Mouse (Mus musculus): ENCODE results near the gene Glt28d2. TPM values are rescaled to one million over a fixed set of nuclear protein-coding genes. Genes with fewer than 3 reads are reported as not detected.

Gene Glt28d2
- polyA plus RNA-seq, 1 experiment from 2014 or later: 1.5 TPM

- WGBS: 95% methylated on average over 1 of the region's 1 CpGs
- no peaks in the 10 kb centered on the region for H3K9me3 ChIP-seq
- no peak overlapping the region for H3K27ac ChIP-seq
Measured at GRCm38 (mm10) chr3:85850079-85850478, 37.2 kb downstream of the Glt28d2 start.

GRCm38 (mm10) chr3:85846316-85846715, 41.0 kb downstream of the Glt28d2 start:
- Histone ChIP-seq H3K4me1 (replicated peaks) (peaks cover 17% of the 10 kb centered on the region), H3K9me3 (no peaks in the 10 kb centered on the region), H3K4me2 (no peak overlapping the region), H3K36me3 (no peaks in the 10 kb centered on the region), H3K4me3 (replicated peaks) (no peak overlapping the region), H3K27ac (no peak overlapping the region), H3K27me3 (no peaks in the 10 kb centered on the region), H3K9ac (replicated peaks) (no peak overlapping the region)
- WGBS: 65% methylated on average over 1 of the region's 1 CpGs
- no peak for ATAC-seq (ENCODE audit: insufficient number of reproducible peaks, insufficient read depth, low FRiP score, low TSS enrichment, low read depth)

More at GRCm38 (mm10) chr3:85850079-85850478, 37.2 kb downstream of the Glt28d2 start:
- no peak overlapping the region for H3K4me3 ChIP-seq (replicated peaks)
- H3K27me3 ChIP-seq: no peaks in the 10 kb centered on the region
- H3K9ac ChIP-seq (replicated peaks): no peak overlapping the region
- no peak for ATAC-seq (ENCODE audit: insufficient number of reproducible peaks, insufficient read depth, low FRiP score, low TSS enrichment, low read depth)
- H3K4me2 ChIP-seq: no peak overlapping the region
- H3K4me1 ChIP-seq (replicated peaks): no peaks in the 10 kb centered on the region
- H3K36me3 ChIP-seq: no peaks in the 10 kb centered on the region

DNA sequence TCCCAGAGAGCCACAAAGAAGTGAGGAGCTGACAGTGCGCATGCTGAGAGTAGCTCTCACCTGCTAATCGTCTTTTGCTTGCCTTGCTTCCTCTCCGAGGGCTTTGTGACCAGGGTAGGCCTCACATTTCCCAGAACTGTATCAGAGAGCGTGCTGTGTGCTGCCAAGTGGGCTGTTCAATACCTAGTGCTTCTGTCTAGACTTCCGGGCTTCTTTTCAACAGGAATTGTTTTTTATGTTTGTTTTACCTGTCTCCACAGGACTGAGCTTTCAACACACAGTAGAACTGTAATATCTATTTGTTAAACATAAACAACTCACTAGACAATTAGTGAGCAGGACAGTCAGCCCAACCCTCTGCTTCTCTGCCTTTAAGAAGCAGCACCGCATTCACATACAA, 42.0 kb downstream of the Glt28d2 start:
- WGBS: 85% methylated on average over 6 of the region's 6 CpGs
- no peak for ATAC-seq (ENCODE audit: insufficient number of reproducible peaks, insufficient read depth, low FRiP score, low TSS enrichment, low read depth)

GRCm38 (mm10) chr3:85842881-85843218, 44.5 kb downstream of the Glt28d2 start:
- H3K9me3 ChIP-seq: no peaks in the 10 kb centered on the region
- peaks cover 17% of the 10 kb centered on the region for H3K4me1 ChIP-seq (replicated peaks)
- H3K9ac ChIP-seq (replicated peaks): no peak overlapping the region
- H3K36me3 ChIP-seq: no peaks in the 10 kb centered on the region
- H3K27ac ChIP-seq: peak overlapping the region; percentile 88
- H3K4me3 ChIP-seq (replicated peaks): no peak overlapping the region
- H3K27me3 ChIP-seq: no peaks in the 10 kb centered on the region
- no peak for ATAC-seq (ENCODE audit: insufficient number of reproducible peaks, insufficient read depth, low FRiP score, low TSS enrichment, low read depth)
- 0 out of 2 replicates have a peak overlapping the region, but pooled peaks have one; percentile 32 for H3K4me2 ChIP-seq

More for the DNA sequence above, 42.0 kb downstream of the Glt28d2 start:
- H3K9me3 ChIP-seq: no peaks in the 10 kb centered on the region
- no peaks in the 10 kb centered on the region for H3K27me3 ChIP-seq
- no peak overlapping the region for H3K9ac ChIP-seq (replicated peaks)
- no peak overlapping the region for H3K4me2 ChIP-seq
- H3K4me1 ChIP-seq (replicated peaks): peaks cover 17% of the 10 kb centered on the region
- H3K4me3 ChIP-seq (replicated peaks): no peak overlapping the region
- H3K36me3 ChIP-seq: no peaks in the 10 kb centered on the region
- no peak overlapping the region for H3K27ac ChIP-seq

DNA sequence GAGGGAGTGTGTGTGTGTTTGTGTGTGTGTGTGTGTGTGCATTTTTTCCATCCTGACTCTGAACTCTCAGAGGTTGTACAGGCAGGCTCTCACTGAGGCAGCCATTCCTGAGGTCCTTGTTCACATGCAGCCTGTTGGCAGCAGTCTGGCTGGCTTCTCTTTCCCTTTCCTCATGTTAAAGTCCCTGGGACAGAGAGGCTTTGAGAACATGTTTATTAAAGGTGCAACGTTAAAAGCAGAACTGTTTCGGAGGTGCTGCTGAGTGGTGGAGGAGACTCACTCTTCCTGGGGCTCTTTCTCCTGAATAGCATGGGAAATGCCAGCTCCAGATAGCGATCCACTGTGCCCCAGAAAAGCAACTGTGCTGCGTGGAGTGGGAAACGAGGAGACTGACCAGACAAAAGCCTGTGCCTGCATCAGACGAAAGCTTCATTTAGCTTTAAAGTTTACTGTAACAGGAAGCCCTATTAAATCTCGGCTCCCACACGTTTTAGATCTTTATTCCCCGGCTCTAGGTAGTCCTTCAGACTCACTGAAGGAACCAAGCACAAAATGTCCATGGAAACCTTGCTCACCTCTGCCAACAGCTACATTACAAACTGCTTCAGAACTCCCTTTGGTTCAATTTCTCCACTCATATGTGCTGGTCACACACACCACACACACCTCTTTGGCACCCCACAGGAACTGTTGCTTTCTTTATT, 45.0 kb downstream of the Glt28d2 start:
- H3K9ac ChIP-seq (replicated peaks): no peak overlapping the region; the same call in 1 of the 2 replicates
- no peaks in the 10 kb centered on the region for H3K27me3 ChIP-seq
- peak overlapping the region; percentile 32 for H3K4me2 ChIP-seq
- no peak for ATAC-seq (ENCODE audit: insufficient number of reproducible peaks, insufficient read depth, low FRiP score, low TSS enrichment, low read depth)
- no peaks in the 10 kb centered on the region for H3K9me3 ChIP-seq
- H3K4me3 ChIP-seq (replicated peaks): no peak overlapping the region
- H3K27ac ChIP-seq: peak overlapping the region; percentile 88
- peaks cover 17% of the 10 kb centered on the region for H3K4me1 ChIP-seq (replicated peaks)
- no peaks in the 10 kb centered on the region for H3K36me3 ChIP-seq
- 18% methylated on average over 9 of the region's 9 CpGs for WGBS

DNA sequence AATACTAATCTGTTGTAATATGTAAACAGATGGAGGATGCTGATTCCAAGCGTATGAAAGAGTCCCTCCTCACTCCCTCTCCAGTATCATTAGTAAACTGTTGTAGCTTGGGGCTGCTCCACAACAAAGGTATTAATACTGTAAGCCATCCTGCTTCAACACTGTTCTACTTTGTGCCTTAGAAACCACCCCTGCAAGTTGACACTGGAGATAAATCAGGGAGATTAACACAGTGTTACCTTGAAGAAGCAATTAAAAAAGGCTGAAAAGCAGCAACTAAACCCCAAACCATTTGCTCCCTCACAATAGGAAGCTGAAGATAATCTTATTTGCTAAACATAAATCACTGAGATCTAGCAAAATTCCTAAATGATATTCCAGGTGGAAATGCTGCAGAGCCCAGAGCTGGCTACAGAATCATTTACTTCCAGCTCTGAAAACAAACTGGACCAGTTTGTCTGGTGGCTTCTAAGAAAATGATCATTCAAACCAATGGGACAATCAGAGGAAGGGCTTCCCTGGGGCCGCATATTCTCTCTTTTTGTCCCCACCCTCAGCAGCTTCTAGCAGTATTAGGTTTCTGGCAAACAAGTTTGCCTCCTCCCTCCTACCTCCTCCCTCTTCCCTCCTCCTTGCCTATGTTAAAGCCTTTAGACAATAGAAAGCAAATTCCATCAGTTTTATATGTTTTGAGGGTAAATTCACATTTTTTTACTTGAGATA, 45.7 kb downstream of the Glt28d2 start:
- Histone ChIP-seq H3K4me3 (replicated peaks) (no peak overlapping the region), H3K36me3 (no peaks in the 10 kb centered on the region), H3K27me3 (no peaks in the 10 kb centered on the region), H3K9ac (replicated peaks) (no peak overlapping the region), H3K9me3 (no peaks in the 10 kb centered on the region), H3K27ac (peak overlapping the region; percentile 88), H3K4me1 (replicated peaks) (peaks cover 17% of the 10 kb centered on the region), H3K4me2 (no peak overlapping the region; the same call in 1 of the 2 replicates)
- 21% methylated on average over 2 of the region's 2 CpGs for WGBS
- no peak; the same call in 1 of the 2 replicates for ATAC-seq (ENCODE audit: insufficient number of reproducible peaks, insufficient read depth, low FRiP score, low TSS enrichment, low read depth)

GRCm38 (mm10) chr3:85833627-85834026, 53.7 kb downstream of the Glt28d2 start:
- no peak overlapping the region for H3K4me2 ChIP-seq
- H3K9ac ChIP-seq (replicated peaks): no peak overlapping the region
- 84% methylated on average over 1 of the region's 1 CpGs for WGBS
- no peak overlapping the region for H3K4me3 ChIP-seq (replicated peaks)
- H3K36me3 ChIP-seq: no peaks in the 10 kb centered on the region
- H3K27me3 ChIP-seq: no peaks in the 10 kb centered on the region
- ATAC-seq (ENCODE audit: insufficient number of reproducible peaks, insufficient read depth, low FRiP score, low TSS enrichment, low read depth): no peak
- H3K9me3 ChIP-seq: no peaks in the 10 kb centered on the region
- no peak overlapping the region for H3K27ac ChIP-seq
- peaks cover 6% of the 10 kb centered on the region; the same call in 1 of the 2 replicates for H3K4me1 ChIP-seq (replicated peaks)

- H3K4me3 ChIP-seq (replicated peaks): no peak overlapping the region
- peaks cover 6% of the 10 kb centered on the region; the same call in 1 of the 2 replicates for H3K4me1 ChIP-seq (replicated peaks)
- H3K9me3 ChIP-seq: no peaks in the 10 kb centered on the region
- no peak for ATAC-seq (ENCODE audit: insufficient number of reproducible peaks, insufficient read depth, low FRiP score, low TSS enrichment, low read depth)
- H3K4me2 ChIP-seq: no peak overlapping the region
- no peaks in the 10 kb centered on the region for H3K27me3 ChIP-seq
- H3K27ac ChIP-seq: no peak overlapping the region
- no peaks in the 10 kb centered on the region for H3K36me3 ChIP-seq
- WGBS: 56% methylated on average over 10 of the region's 10 CpGs
- no peak overlapping the region for H3K9ac ChIP-seq (replicated peaks)
Measured at GRCm38 (mm10) chr3:85832490-85833155, 54.7 kb downstream of the Glt28d2 start.

GRCm38 (mm10) chr3:85831785-85832184, 55.5 kb downstream of the Glt28d2 start:
- no peak overlapping the region for H3K4me2 ChIP-seq
- no peaks in the 10 kb centered on the region for H3K36me3 ChIP-seq
- H3K4me3 ChIP-seq (replicated peaks): no peak overlapping the region
- H3K9ac ChIP-seq (replicated peaks): no peak overlapping the region
- ATAC-seq (ENCODE audit: insufficient number of reproducible peaks, insufficient read depth, low FRiP score, low TSS enrichment, low read depth): no peak
- no peak overlapping the region for H3K27ac ChIP-seq
- WGBS: 89% methylated on average over 1 of the region's 1 CpGs
- H3K4me1 ChIP-seq (replicated peaks): peaks cover 6% of the 10 kb centered on the region; the same call in 1 of the 2 replicates
- no peaks in the 10 kb centered on the region for H3K9me3 ChIP-seq
- no peaks in the 10 kb centered on the region for H3K27me3 ChIP-seq

DNA sequence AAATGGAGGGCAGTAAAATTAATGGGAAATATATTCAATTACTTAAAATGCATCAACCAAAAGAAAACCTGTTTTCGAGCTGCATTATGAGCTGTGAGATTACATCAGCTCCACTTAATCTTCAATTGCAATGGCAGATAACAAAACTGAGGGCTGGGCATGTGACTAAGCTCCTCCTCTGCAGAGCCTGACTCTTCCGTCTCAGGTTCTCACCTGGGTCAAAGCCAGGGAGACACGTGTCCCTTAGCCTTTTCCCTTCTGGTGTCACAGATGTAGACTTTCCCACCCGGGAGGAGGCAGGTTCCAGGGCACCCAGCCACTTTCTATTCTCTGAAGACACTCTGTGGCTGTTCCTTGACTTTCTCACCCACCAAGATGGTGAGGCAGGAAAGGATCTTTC, 58.3 kb downstream of the Glt28d2 start:
- no peak overlapping the region for H3K9ac ChIP-seq (replicated peaks)
- 49% methylated on average over 4 of the region's 4 CpGs for WGBS
- no peak overlapping the region for H3K4me3 ChIP-seq (replicated peaks)
- H3K4me1 ChIP-seq (replicated peaks): peaks cover 6% of the 10 kb centered on the region; the same call in 1 of the 2 replicates
- H3K27me3 ChIP-seq: no peaks in the 10 kb centered on the region
- H3K4me2 ChIP-seq: no peak overlapping the region
- ATAC-seq (ENCODE audit: insufficient number of reproducible peaks, insufficient read depth, low FRiP score, low TSS enrichment, low read depth): no peak
- no peaks in the 10 kb centered on the region for H3K9me3 ChIP-seq
- H3K36me3 ChIP-seq: no peaks in the 10 kb centered on the region
- H3K27ac ChIP-seq: no peak overlapping the region

- no peak overlapping the region for H3K9ac ChIP-seq (replicated peaks)
- no peaks in the 10 kb centered on the region for H3K9me3 ChIP-seq
- ATAC-seq (ENCODE audit: insufficient number of reproducible peaks, insufficient read depth, low FRiP score, low TSS enrichment, low read depth): no peak
- WGBS: 79% methylated on average over 6 of the region's 6 CpGs
- no peak overlapping the region for H3K27ac ChIP-seq
- H3K4me3 ChIP-seq (replicated peaks): no peak overlapping the region
- H3K27me3 ChIP-seq: no peaks in the 10 kb centered on the region
- no peak overlapping the region for H3K4me2 ChIP-seq
- H3K4me1 ChIP-seq (replicated peaks): peaks cover 4% of the 10 kb centered on the region; the same call in 1 of the 2 replicates
- H3K36me3 ChIP-seq: no peaks in the 10 kb centered on the region
Measured at GRCm38 (mm10) chr3:85827815-85828214, 59.5 kb downstream of the Glt28d2 start.
